Comparison of ENCODE assay signal across 21 mouse cellular contexts in genomic region chrX:47315810-47316209, GRCm38 (mm10).
DNase-seq lines count a peak whose midpoint lies in the region; TF ChIP-seq lines count a peak whose summit lies in the region.
"Had no signal": no experiment of that assay in that cellular context is flagged by ENCODE, and none has a peak within 500 bp of the region (broad histone marks: within the 10 kb centered on the region; RNA-seq: fewer than 3 reads in every experiment).

No protein-coding gene starts in this region.

- H3K36me3 ChIP-seq in ES-E14 (ENCODE audit: control insufficient read depth, insufficient read depth, low read length, poor library complexity, severe bottlenecking), result no peaks in the 10 kb centered on the region
- H3K36me3 ChIP-seq: embryonic facial prominence, embryonic 10.5 days; limb, embryonic 12.5 days; midbrain, embryonic 12.5 days; neural tube, embryonic 13.5 days had no signal

- no peak overlapping the region for H3K4me3 ChIP-seq in ES-E14 (ENCODE audit: insufficient read depth in 1 of 2, low read depth in 1 of 2, low read length in 2 of 2, poor library complexity in 1 of 2, severe bottlenecking in 1 of 2)
- H3K4me3 ChIP-seq: embryonic facial prominence, embryonic 10.5 days; limb, embryonic 12.5 days; midbrain, embryonic 12.5 days; myocyte; neural tube, embryonic 13.5 days had no signal

- H3K4me1 ChIP-seq in ES-E14 (ENCODE audit: control insufficient read depth in 2 of 2, insufficient read depth in 2 of 2, low read length in 2 of 2, poor library complexity in 1 of 2), result no peaks in the 10 kb centered on the region
- H3K4me1 ChIP-seq: embryonic facial prominence, embryonic 10.5 days; limb, embryonic 12.5 days; midbrain, embryonic 12.5 days; neural tube, embryonic 13.5 days had no signal

- H3K9ac ChIP-seq in ES-E14 (ENCODE audit: insufficient read depth, low read depth, low read length, poor library complexity, severe bottlenecking), result no peak overlapping the region
- H3K9ac ChIP-seq: limb, embryonic 12.5 days; midbrain, embryonic 12.5 days; neural tube, embryonic 13.5 days had no signal

- DNase-seq in heart, postnatal 4 days, result peak; percentile 5
- DNase-seq in heart, postnatal 36 days, result no peak
- DNase-seq in lung, postnatal 10 days, result peak; percentile 1
- no peak for DNase-seq in lung, postnatal 25 days (ENCODE audit: low spot score)
- DNase-seq in ES-E14 (ENCODE audit: low read depth, low spot score) (no peak), ZHBTc4 (ENCODE audit: low read depth, low spot score) (peak; percentile 18)
- no peak for DNase-seq in yolk sac, embryonic 10.5 days (ENCODE audit: low spot score)
- DNase-seq: cerebellum, adult 8-10 months; gastrocnemius, postnatal 14 days; heart, adult 11 months; kidney, adult 2 months; kidney, postnatal 14 days; lung, adult 2 months; retina, postnatal 1 day; right cerebral cortex, postnatal 25 days; spleen, adult 18-20 months had no signal

- in situ Hi-C loops in ES-E14 (cut with MboI; ENCODE audit: low sequenced_read_pairs in 2 of 2, unreplicated experiment in 2 of 2), result no loop called here

- H3K9me3 ChIP-seq in ES-E14 (ENCODE audit: control insufficient read depth, insufficient read depth, low read depth, low read length), result no peaks in the 10 kb centered on the region
- H3K9me3 ChIP-seq: embryonic facial prominence, embryonic 10.5 days; limb, embryonic 12.5 days; midbrain, embryonic 12.5 days; neural tube, embryonic 13.5 days had no signal

- no peak overlapping the region for H3K27ac ChIP-seq in ES-E14 (ENCODE audit: insufficient read depth, low read depth, low read length, poor library complexity, severe bottlenecking)
- H3K27ac ChIP-seq: embryonic facial prominence, embryonic 10.5 days; limb, embryonic 12.5 days; midbrain, embryonic 12.5 days; neural tube, embryonic 13.5 days had no signal

- intact Hi-C loops in heart, postnatal 36 days (cut with DNase I), result no loop called here

TF ChIP-seq in ES-E14, 5 proteins besides CTCF, POLR2A, EP300 and RAD21:
- TF ChIP-seq HCFC1 (IDR thresholded peaks at IDR 0.05; ENCODE audit: borderline replicate concordance, insufficient read depth, low read length), result no peak
- peak; percentile 66; the same call in 1 of the 2 replicates for TF ChIP-seq ZNF384 (IDR thresholded peaks at IDR 0.05; ENCODE audit: low read depth, low read length)
- no peak for TF ChIP-seq MAFK (IDR thresholded peaks at IDR 0.05; ENCODE audit: insufficient read depth, low read depth, low read length)

Comparison
In these comparisons a context has a peak if more than half of its experiments do, and no peak if none do; other contexts are left out.
1. DNase-seq: peak in heart, postnatal 4 days (single experiment), lung, postnatal 10 days (single experiment) and ZHBTc4 (single experiment); none in heart, postnatal 36 days (0 of 2), lung, postnatal 25 days (single experiment), ES-E14 (single experiment) and yolk sac, embryonic 10.5 days (single experiment).